8 mouse cellular contexts compared by ENCODE assay signal in the genomic region with DNA sequence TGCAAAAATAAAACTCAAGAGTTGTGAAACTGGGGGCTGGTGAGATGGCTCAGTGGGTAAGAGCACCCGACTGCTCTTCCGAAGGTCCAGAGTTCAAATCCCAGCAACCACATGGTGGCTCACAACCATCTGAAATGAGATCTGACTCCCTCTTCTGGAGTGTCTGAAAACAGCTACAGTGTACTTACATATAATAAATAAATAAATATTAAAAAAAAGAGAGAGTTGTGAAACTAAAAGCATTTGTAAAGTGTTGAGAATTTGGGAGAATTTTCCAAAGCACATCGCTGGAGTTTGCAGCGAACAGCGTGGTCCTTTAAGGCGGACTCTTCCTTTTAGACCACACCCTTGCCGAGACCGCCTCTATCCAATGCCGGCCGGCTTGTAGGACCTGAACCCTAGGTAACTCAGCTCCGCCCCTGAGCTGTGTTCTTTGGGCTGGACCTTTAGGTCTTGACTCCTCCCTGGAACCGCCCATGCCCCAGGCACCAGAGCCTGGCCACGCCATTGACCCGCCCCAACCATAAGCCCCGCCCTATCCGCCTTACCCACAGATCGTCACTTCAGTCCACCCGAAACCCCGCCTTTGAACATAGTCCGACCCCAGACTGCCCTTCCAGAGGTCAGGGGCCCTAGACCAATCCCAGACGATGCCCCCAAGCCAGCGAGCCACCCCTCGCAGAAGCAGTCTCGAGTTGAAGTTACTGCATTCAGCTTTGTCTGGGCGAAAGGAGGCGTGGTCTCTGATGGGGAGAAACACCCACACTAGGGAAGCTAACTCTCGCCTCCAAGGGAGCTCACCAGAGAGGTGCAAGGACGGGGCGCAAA. TPM values are rescaled to one million over a fixed set of nuclear protein-coding genes. Genes with fewer than 3 reads are reported as not detected.
DNase-seq lines count a peak whose midpoint lies in the region; ATAC-seq and TF ChIP-seq lines count a peak whose summit lies in the region.

No protein-coding gene starts in this region.

- DNase-seq in 3134 (ENCODE audit: extremely low read depth, insufficient read length, low spot score): peak; percentile 98
- DNase-seq in adrenal gland, postnatal 36 days: peak; percentile 96 to 98
- peak; percentile 97 for DNase-seq in heart, adult 18-20 months
- peak; percentile 99 for DNase-seq in kidney, adult 2 months
- peak; percentile 93 to 94 for DNase-seq in spleen, adult 2 months (ENCODE audit: low read depth in 1 of 2, low spot score in 2 of 2)

- WGBS in embryonic facial prominence, embryonic 13.5 days: 2% methylated on average over 29 of the region's 29 CpGs
- WGBS in kidney, adult 2 months: 2% methylated on average over 29 of the region's 29 CpGs
- 1% methylated on average over 29 of the region's 29 CpGs for WGBS in limb, embryonic 12.5 days
- 2% methylated on average over 29 of the region's 29 CpGs for WGBS in midbrain, embryonic 15.5 days
- WGBS in spleen, adult 2 months: 1% methylated on average over 29 of the region's 29 CpGs

- no peaks in the 10 kb centered on the region for H3K36me3 ChIP-seq in embryonic facial prominence, embryonic 13.5 days
- no peaks in the 10 kb centered on the region for H3K36me3 ChIP-seq in kidney, adult 2 months (ENCODE audit: control insufficient read depth, insufficient read depth, low read length)
- no peaks in the 10 kb centered on the region for H3K36me3 ChIP-seq in limb, embryonic 12.5 days
- no peaks in the 10 kb centered on the region for H3K36me3 ChIP-seq in midbrain, embryonic 15.5 days (replicated peaks)
- H3K36me3 ChIP-seq in spleen, adult 2 months (ENCODE audit: control insufficient read depth, insufficient read depth, low read length): no peaks in the 10 kb centered on the region

- no peak for TF ChIP-seq CTCF in kidney, adult 2 months (conservative IDR thresholded peaks at IDR 0.05; ENCODE audit: insufficient read depth, insufficient read length, low read depth, low read length)
- TF ChIP-seq CTCF in spleen, adult 2 months (IDR thresholded peaks at IDR 0.05; ENCODE audit: extremely low read depth, insufficient read depth, insufficient read length, insufficient replicate concordance): no peak

- H3K9me3 ChIP-seq in embryonic facial prominence, embryonic 13.5 days: no peaks in the 10 kb centered on the region
- no peaks in the 10 kb centered on the region for H3K9me3 ChIP-seq in limb, embryonic 12.5 days
- no peaks in the 10 kb centered on the region for H3K9me3 ChIP-seq in midbrain, embryonic 15.5 days

- H3K4me3 ChIP-seq in embryonic facial prominence, embryonic 13.5 days: peak overlapping the region; percentile 63
- peak overlapping the region; percentile 68 for H3K4me3 ChIP-seq in kidney, adult 2 months (ENCODE audit: insufficient read depth, low read depth, low read length)
- peak overlapping the region; percentile 56 for H3K4me3 ChIP-seq in limb, embryonic 12.5 days (replicated peaks)
- peak overlapping the region; percentile 58 for H3K4me3 ChIP-seq in midbrain, embryonic 15.5 days
- peak overlapping the region; percentile 75 for H3K4me3 ChIP-seq in spleen, adult 2 months (ENCODE audit: extremely low read depth, insufficient read depth, insufficient read length)

- no peaks in the 10 kb centered on the region; the same call in 1 of the 2 replicates for H3K27me3 ChIP-seq in embryonic facial prominence, embryonic 13.5 days
- H3K27me3 ChIP-seq in kidney, adult 2 months (replicated peaks; ENCODE audit: control insufficient read depth, insufficient read depth, low read length): no peaks in the 10 kb centered on the region
- H3K27me3 ChIP-seq in limb, embryonic 12.5 days: peaks cover 6% of the 10 kb centered on the region; the same call in 1 of the 2 replicates
- H3K27me3 ChIP-seq in midbrain, embryonic 15.5 days (replicated peaks): peaks cover 3% of the 10 kb centered on the region; the same call in 1 of the 2 replicates
- H3K27me3 ChIP-seq in spleen, adult 2 months (ENCODE audit: control insufficient read depth, insufficient read depth, low read length): no peaks in the 10 kb centered on the region

- peak overlapping the region; percentile 82 for H3K9ac ChIP-seq in embryonic facial prominence, embryonic 13.5 days
- peak overlapping the region; percentile 66 for H3K9ac ChIP-seq in limb, embryonic 12.5 days (replicated peaks)
- peak overlapping the region; percentile 60 for H3K9ac ChIP-seq in midbrain, embryonic 15.5 days

- ATAC-seq in embryonic facial prominence, embryonic 13.5 days (ENCODE audit: insufficient number of reproducible peaks, insufficient read depth, low FRiP score, low TSS enrichment, low read depth): peak; percentile 94
- peak; percentile 99 for ATAC-seq in limb, embryonic 12.5 days (ENCODE audit: insufficient number of reproducible peaks, insufficient read depth, low FRiP score, low TSS enrichment, low read depth)
- peak; percentile 97 for ATAC-seq in midbrain, embryonic 15.5 days (replicated peaks)

- peaks cover 5% of the 10 kb centered on the region for H3K4me1 ChIP-seq in embryonic facial prominence, embryonic 13.5 days
- peaks cover 7% of the 10 kb centered on the region; the same call in 1 of the 2 replicates for H3K4me1 ChIP-seq in kidney, adult 2 months (ENCODE audit: control insufficient read depth, insufficient read depth, low read length)
- peaks cover 4% of the 10 kb centered on the region; the same call in 1 of the 2 replicates for H3K4me1 ChIP-seq in limb, embryonic 12.5 days (replicated peaks)
- peaks cover 6% of the 10 kb centered on the region; the same call in 1 of the 2 replicates for H3K4me1 ChIP-seq in midbrain, embryonic 15.5 days
- H3K4me1 ChIP-seq in spleen, adult 2 months (ENCODE audit: control insufficient read depth, insufficient read depth, insufficient read length): no peaks in the 10 kb centered on the region

- TF ChIP-seq POLR2A in kidney, adult 2 months (IDR thresholded peaks at IDR 0.05; ENCODE audit: low read depth, low read length): no peak
- TF ChIP-seq POLR2A in spleen, adult 2 months (IDR thresholded peaks at IDR 0.05; ENCODE audit: low read depth, low read length): no peak; the same call in 1 of the 2 replicates

- peak overlapping the region; percentile 89 for H3K27ac ChIP-seq in embryonic facial prominence, embryonic 13.5 days
- H3K27ac ChIP-seq in kidney, adult 2 months (ENCODE audit: insufficient read depth, low read depth, low read length): peak overlapping the region; percentile 89
- peak overlapping the region; percentile 89 for H3K27ac ChIP-seq in limb, embryonic 12.5 days
- H3K27ac ChIP-seq in midbrain, embryonic 15.5 days: peak overlapping the region; percentile 85
- H3K27ac ChIP-seq in spleen, adult 2 months (ENCODE audit: insufficient read depth, low read length): peak overlapping the region; percentile 61

- peak overlapping the region; percentile 73 for H3K4me2 ChIP-seq in embryonic facial prominence, embryonic 13.5 days
- H3K4me2 ChIP-seq in limb, embryonic 12.5 days: peak overlapping the region; percentile 69
- H3K4me2 ChIP-seq in midbrain, embryonic 15.5 days: peak overlapping the region; percentile 68

RNA-seq across cellular contexts. Expression of a gene that starts 0.7 kb away (rescaled TPM):
- 10 to 100 TPM; 41.8 to 42.9 TPM for total RNA-seq in adrenal gland, postnatal 36 days (2021)
- polyA plus RNA-seq in embryonic facial prominence, embryonic 13.5 days (2015; fragmentation: Nextera tagmentation; extraction: Ambion mirVana): 70.8 and 76.0 TPM in 2 replicates
- total RNA-seq in heart, adult 18-20 months (2021): 10 to 100 TPM; 28.1 to 30.3 TPM
- polyA plus RNA-seq in kidney, adult 2 months (2012; rRNA removed): 65.1 and 71.5 TPM in 2 replicates
- polyA plus RNA-seq in limb, embryonic 12.5 days (2016; fragmentation: Nextera tagmentation; extraction: Ambion mirVana): 76.0 and 76.7 TPM in 2 replicates
- 83.3 and 86.2 TPM in 2 replicates for polyA plus RNA-seq in midbrain, embryonic 15.5 days (2015; fragmentation: Nextera tagmentation; extraction: Ambion mirVana)
- polyA plus RNA-seq in spleen, adult 2 months (2012; rRNA removed): 26.8 and 27.0 TPM in 2 replicates

RNA-seq across cellular contexts. Expression of a gene that starts 5.3 kb away (rescaled TPM):
- total RNA-seq in adrenal gland, postnatal 36 days (2021): under 1 TPM; 0.30 TPM
- 5.2 TPM in 2 replicates for polyA plus RNA-seq in embryonic facial prominence, embryonic 13.5 days (2015; fragmentation: Nextera tagmentation; extraction: Ambion mirVana)
- not detected for total RNA-seq in heart, adult 18-20 months (2021)
- polyA plus RNA-seq in kidney, adult 2 months (2012; rRNA removed): 5.4 and 7.3 TPM in 2 replicates
- polyA plus RNA-seq in limb, embryonic 12.5 days (2016; fragmentation: Nextera tagmentation; extraction: Ambion mirVana): 1.6 and 2.0 TPM in 2 replicates
- 0.36 and 0.42 TPM in 2 replicates for polyA plus RNA-seq in midbrain, embryonic 15.5 days (2015; fragmentation: Nextera tagmentation; extraction: Ambion mirVana)
- 0.02 and 0.23 TPM in 2 replicates for polyA plus RNA-seq in spleen, adult 2 months (2012; rRNA removed)

RNA-seq across cellular contexts. Expression of a gene that starts 22.5 kb away (rescaled TPM):
- 1 to 10 TPM; 2.4 to 4.3 TPM for total RNA-seq in adrenal gland, postnatal 36 days (2021)
- 2.4 and 3.8 TPM in 2 replicates for polyA plus RNA-seq in embryonic facial prominence, embryonic 13.5 days (2015; fragmentation: Nextera tagmentation; extraction: Ambion mirVana)
- total RNA-seq in heart, adult 18-20 months (2021): 1 to 10 TPM; 4.2 to 4.7 TPM
- polyA plus RNA-seq in kidney, adult 2 months (2012; rRNA removed): 102 and 110 TPM in 2 replicates
- 2.2 and 2.5 TPM in 2 replicates for polyA plus RNA-seq in limb, embryonic 12.5 days (2016; fragmentation: Nextera tagmentation; extraction: Ambion mirVana)
- polyA plus RNA-seq in midbrain, embryonic 15.5 days (2015; fragmentation: Nextera tagmentation; extraction: Ambion mirVana): 2.3 and 2.7 TPM in 2 replicates
- polyA plus RNA-seq in spleen, adult 2 months (2012; rRNA removed): 35.8 and 45.5 TPM in 2 replicates

RNA-seq across cellular contexts. Expression of a gene that starts 44.9 kb away (rescaled TPM):
- 1 to 10 TPM; 1.4 to 1.5 TPM for total RNA-seq in adrenal gland, postnatal 36 days (2021)
- polyA plus RNA-seq in embryonic facial prominence, embryonic 13.5 days (2015; fragmentation: Nextera tagmentation; extraction: Ambion mirVana): 36.1 and 46.2 TPM in 2 replicates
- total RNA-seq in heart, adult 18-20 months (2021): 1 to 10 TPM in 1 of 2 experiments, under 1 TPM in 1; 0.37 to 1.6 TPM
- 17.0 and 19.8 TPM in 2 replicates for polyA plus RNA-seq in kidney, adult 2 months (2012; rRNA removed)
- 14.6 and 14.9 TPM in 2 replicates for polyA plus RNA-seq in limb, embryonic 12.5 days (2016; fragmentation: Nextera tagmentation; extraction: Ambion mirVana)
- polyA plus RNA-seq in midbrain, embryonic 15.5 days (2015; fragmentation: Nextera tagmentation; extraction: Ambion mirVana): 0.84 TPM in 1 of 2 replicates, not detected in the other
- polyA plus RNA-seq in spleen, adult 2 months (2012; rRNA removed): 30.1 and 36.7 TPM in 2 replicates

RNA-seq across cellular contexts. Expression of a gene that starts 49.8 kb away (rescaled TPM):
- 100 to 1,000 TPM; 265 to 371 TPM for total RNA-seq in adrenal gland, postnatal 36 days (2021)
- polyA plus RNA-seq in embryonic facial prominence, embryonic 13.5 days (2015; fragmentation: Nextera tagmentation; extraction: Ambion mirVana): 111 and 118 TPM in 2 replicates
- 10 to 100 TPM; 71.5 to 77.6 TPM for total RNA-seq in heart, adult 18-20 months (2021)
- 159 and 190 TPM in 2 replicates for polyA plus RNA-seq in kidney, adult 2 months (2012; rRNA removed)
- 88.5 and 91.5 TPM in 2 replicates for polyA plus RNA-seq in limb, embryonic 12.5 days (2016; fragmentation: Nextera tagmentation; extraction: Ambion mirVana)
- polyA plus RNA-seq in midbrain, embryonic 15.5 days (2015; fragmentation: Nextera tagmentation; extraction: Ambion mirVana): 40.6 and 44.4 TPM in 2 replicates
- 90.8 and 113 TPM in 2 replicates for polyA plus RNA-seq in spleen, adult 2 months (2012; rRNA removed)

Comparison
In these comparisons a context has a peak if more than half of its experiments do, and no peak if none do; other contexts are left out.
1. Peak in every context shown above with its lines: DNase-seq, ATAC-seq, H3K4me3 ChIP-seq and H3K27ac ChIP-seq.